Mouse (Mus musculus): ENCODE data around the gene Fau.

The Fau gene

DNA sequence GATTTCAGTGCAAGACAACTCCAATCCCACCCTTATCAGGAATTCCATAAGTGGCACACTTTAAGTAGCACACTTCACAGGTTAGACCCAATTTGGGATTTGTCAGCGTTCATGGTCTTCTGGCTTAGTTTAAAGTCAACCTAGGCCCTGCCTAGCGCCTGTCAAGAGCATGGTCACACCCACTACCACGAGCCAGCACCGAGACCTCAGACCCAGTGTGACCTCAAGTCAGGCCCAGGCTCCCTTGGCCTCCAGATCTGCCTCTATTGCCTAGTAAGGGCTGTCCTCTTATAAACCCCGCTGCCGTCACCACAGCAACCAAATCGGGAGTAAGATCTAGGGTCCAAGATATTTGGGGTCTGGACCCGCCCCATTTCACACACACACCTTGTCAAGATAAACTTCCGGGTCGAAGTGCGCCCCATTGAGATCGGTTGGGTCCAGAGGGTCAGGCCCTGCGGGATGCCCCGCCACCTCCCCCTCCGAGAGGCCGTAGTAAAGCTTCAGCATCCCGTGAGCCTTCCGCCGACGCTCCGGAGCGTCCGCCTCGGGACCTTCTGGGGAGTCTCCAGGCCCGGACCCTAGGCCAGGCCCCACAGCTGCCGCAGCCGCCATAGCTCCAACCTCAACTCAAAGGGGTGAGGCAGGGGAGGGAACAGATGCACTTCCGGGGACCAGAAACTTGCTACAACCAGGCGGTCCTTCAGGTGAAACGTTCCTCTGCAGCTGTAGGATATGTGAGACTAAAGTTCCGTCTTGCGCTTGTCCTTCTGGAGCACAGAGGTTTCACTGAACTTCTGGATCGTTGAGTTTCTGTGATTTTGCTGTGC is 19.1 kb downstream of the Fau start, which contains the start of gene Vps51:
TSS of gene Vps51 (minus strand) at position 668 of the 830 bp plus-strand sequence.
- peak; percentile 89 to 91 for DNase-seq

DNA sequence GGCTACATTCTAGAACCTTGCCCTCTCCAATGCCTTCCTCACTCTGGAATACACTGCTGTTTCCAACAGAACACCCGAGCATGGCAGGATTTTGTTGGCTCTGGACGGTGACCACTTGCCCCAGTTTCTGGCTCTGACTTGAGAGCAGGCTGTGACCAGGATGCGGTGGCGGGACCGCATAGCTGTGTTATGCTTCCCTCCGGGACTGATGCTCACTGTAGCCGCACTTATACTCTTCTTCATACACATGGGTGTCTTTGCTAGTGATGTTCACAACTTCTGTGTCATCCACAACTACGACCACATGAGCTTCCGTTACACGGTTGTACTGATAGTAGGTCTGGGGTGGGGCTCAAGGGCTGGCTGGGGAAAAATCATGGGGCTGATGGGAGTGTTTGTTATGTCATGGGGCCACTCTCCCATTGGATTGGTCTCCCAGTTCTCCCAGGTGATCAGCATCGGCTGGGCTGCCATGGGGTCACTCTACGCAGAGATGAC is 22.4 kb downstream of the Fau start, which contains the start of gene Tmem262:
TSS of gene Tmem262 (plus strand) at position 51 of the 498 bp plus-strand sequence.
- DNase-seq: no peak

DNA sequence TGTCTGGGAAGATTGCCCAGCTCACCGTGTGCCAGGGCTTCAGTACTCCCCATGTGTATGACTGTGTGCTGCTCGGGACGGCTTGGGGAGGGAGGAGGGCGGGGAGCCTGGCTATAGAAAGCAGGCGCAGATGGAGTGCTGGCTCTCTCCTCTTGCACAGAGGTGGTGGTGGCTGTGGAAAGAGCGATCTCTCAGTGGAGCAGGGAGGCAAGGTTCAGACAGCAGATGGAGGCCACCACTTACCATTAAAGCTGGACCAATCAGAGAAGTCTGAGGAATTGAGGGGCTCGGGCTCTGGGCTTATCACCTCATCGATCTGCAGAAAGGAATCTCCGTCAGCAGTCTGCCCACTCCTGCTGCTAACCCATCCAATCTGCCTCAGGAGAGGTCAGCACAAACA is 24.5 kb downstream of the Fau start, which contains the start of gene Gm28374:
TSS of gene Gm28374 (minus strand) at position 101 of the 400 bp plus-strand sequence.
- no peak for DNase-seq

DNA sequence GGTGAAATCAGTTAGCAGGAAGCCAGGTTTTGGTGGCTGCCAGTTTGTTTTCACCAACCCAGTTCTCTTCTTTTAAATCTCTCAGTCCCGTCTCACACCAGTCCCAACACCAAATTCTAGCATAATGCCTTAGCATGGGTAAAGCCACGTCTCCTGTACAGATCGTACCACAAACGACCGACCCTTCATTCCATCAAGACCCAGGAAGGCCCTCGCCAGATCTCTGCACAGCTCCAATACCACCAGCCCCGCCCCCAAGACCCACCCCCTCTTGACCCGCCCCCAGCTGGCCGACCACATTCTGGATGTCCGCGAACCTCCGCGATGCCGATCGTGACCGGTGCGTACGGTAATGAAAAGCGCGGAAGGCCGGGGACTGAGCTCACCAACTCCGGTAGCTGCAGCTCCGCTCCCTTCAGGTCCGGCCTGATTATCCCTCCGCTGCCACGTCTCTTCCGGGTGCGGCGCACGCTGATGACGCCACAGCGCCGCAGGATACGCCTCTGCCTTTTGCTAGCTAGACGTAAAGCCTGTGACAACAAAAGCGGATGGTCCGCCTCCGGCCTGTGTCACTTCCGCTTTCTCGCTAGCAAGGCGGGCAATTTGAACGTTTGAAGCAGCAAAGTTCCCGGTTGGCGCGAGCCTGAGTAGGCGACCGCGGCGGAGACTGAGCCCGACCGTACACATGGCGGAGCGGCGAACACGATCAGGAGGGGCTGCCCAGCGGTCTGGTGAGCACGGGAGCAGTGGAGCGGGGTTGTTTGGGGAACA is 27.0 kb downstream of the Fau start, which contains the start of the genes Zfpl1 and Cdca5:
TSS of gene Zfpl1 (minus strand) at position 479 of the 771 bp plus-strand sequence.
TSS of gene Cdca5 (plus strand) at position 506 of the 771 bp plus-strand sequence.
- peak; percentile 97 to 98 for DNase-seq

DNA sequence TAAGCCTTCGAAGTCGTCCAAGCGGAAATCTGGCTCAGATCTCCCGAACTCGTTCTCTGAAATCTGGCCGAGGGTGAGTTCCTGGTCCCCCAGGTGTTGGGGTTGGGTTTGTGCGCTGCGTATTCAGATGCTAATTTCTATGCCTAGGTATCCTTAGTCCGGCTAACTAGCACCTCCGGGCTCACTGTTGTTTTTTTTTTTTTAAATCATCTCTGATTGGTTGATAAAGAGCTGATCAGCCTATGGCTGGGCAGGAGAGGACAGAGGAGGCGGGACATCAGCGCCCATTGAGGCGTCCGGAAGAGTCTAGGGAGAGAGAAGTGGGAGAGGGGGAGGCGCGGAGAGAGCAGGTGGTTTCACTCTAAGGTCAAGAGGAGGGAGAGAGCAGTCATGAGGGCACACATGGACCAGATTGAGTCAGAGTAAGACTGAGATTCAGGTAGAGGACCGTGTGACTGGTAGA is 27.8 kb downstream of the Fau start:
- peak; percentile 78 to 86 for DNase-seq

DNA sequence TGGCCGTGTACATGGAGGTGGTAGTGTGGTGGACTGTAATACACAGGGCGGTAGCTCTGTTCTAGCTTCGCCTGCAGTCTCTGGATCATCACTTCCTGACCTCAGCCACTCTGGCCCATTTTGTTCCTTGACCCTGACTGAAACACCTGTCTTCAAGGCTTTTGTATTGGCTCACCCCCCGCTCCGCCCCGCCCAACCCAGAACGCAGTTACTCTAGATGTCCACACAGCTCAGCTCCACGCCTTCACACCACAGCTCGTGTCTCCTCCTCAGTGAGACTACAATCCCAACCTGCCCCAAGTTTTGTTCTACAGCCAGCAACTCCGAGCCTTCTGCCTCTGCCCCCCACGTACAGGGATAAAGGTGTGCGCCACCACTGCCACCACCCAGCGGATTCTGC is 31.2 kb downstream of the Fau start:
- no peak for DNase-seq

DNA sequence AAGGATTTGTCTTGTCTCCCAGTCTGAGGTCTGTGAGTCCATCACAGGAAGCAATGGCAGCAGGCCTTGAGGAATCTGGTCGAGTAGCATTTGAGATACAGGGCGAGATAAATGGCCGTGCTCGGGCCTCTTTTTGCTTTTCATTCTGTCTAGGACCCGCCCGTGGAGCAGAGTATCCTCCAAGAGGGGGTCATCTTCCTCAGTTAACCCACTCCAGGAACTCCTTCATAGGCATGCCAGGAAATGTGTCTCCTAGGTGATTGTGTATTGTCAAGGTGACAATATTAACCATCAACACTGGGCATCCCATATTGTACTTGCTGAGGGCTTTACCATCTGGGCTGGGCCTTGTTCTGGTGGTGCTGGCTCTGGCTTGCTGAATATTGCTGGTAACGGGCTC is 36.5 kb downstream of the Fau start, which contains the start of gene AC131692.1:
TSS of gene AC131692.1 (plus strand) at position 301 of the 400 bp plus-strand sequence.
- DNase-seq: no peak

DNA sequence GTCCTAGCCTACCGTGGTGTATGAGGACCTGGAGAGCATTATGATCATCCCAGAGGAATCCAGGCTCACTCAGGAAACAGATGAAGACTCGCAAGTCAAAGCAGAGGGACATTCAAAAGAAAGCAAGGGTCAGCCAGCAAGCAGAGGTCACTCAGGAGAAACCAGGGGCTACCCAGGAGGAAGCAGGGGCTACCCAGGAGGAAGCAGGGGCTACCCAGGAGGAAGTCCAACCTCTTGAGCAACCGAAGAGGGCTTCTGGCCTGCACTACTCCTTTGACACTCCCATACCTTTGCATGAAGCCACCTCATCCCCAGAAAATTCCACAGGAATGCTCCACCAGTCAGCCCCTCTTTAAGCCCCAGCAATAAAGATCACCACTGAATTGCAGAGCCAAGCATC is 40.2 kb downstream of the Fau start:
- peak in 1 of 2 experiments; percentile 31 for DNase-seq

DNA sequence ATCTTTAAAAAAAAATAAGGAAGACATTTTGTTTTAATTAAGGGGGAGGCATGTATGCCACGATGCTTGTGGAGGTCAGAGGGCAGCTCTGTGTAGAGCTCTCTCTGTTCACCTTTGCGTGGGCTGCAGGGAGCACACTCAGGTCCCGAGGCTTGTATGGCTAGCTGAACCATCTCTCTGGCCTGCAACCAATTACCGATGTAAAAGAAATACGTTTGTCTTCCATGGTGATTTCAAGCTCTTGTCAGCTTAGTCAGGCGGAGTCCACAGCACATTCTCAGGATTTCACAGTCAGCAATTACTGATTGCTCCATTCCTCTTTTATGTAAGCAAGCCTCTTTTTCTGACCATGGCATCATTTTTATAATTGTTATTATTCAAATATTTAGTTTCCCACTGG is 43.5 kb downstream of the Fau start:
- no peak for DNase-seq

DNA sequence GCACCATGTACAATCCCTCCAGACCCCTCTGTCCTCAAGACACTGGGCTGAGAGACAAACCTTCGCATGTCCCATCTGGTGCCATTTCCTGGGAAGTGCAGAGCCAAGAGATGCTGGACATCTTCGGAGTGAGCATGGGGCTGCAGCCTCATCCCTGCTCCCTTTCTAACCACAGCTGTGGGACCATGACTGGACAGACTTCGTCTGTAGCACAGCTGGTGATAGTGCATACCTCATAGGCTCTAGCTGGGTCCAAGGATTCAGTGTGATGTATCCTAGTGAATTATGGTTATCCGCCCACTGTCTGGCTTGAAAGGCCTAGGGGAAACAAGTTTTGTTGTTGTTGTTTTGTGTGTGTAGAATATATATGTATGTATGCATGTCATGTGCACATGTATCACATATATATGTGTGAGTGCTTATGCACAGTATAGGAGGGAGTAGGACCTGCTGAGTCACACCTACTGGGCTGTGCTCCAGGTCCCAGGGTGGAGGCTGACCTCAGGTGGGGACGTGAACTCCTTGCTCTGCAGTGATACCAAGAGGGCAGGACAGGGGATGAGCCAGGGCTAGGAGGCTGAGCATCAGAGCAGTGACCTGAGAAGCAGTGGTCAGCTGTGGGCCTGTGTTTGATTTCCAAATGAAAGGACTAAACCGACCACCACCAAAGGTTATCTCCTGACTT is 44.7 kb downstream of the Fau start:
- no peak for DNase-seq

DNA sequence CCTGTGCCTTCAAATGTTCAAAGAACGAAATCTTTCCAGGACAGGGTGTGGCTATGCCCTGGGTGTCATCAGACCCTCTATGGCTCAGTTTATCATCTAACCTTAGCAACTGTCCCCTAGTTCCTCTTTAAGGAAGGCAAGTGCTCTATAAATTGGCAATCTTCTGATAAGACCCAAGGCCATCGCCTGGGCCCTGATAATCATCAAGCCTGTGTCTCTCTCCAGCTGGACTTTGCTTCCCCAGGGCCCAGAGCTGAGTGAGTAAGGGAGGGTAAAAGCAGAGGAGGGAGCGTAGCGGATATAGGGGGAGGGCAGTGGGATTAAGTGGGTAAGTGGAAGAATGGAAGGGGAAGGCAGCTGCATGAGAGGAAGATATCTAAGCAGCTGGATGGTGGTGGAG is 46.8 kb downstream of the Fau start:
- no peak for DNase-seq

DNA sequence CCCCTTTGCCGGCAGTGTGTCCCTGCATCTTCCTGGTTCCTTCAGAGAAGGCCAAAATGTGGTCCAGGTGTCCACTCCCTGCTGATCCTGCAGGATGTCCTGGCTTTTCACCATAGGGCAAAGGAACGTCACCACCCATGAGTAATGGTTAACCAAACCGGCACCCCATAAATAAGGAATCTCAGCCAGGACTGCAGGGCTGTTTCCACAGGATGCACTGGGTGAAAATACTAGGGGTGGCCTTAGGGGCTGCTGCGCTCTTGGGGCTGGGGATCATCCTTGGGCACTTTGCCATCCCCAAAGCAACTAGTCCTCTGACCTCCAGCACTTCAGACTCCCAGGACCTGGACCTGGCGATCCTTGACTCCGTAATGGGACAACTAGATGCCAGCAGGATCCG is 47.9 kb downstream of the Fau start, which contains the start of gene Naaladl1:
TSS of gene Naaladl1 (plus strand) at position 197 of the 400 bp plus-strand sequence.
- DNase-seq: no peak

Data from kidney, postnatal 4 days (tissue).